Mouse (Mus musculus) myocyte (in vitro differentiated cells): ENCODE measurements around the gene Ttc21a.

Source experiments
- MYOG ChIP-seq, 3 experiments: IDR thresholded peaks; one replicate each; pipeline ENCODE4 v1.6.1; 2011; ENCODE audit warnings: control low read depth in 2 of 3, low read depth in 2 of 3, mild to moderate bottlenecking in 2 of 3; ENCODE audit not compliant: insufficient read length in 2 of 3, control insufficient read depth in 1 of 3, insufficient read depth in 1 of 3
- SRF ChIP-seq: IDR thresholded peaks from one replicate; pipeline ENCODE4 v1.6.1; 2011; ENCODE audit warnings: low read depth; ENCODE audit not compliant: control insufficient read depth, insufficient read length
- TCF12 ChIP-seq: IDR thresholded peaks from one replicate; pipeline ENCODE4 v1.6.1; 2011; ENCODE audit warnings: mild to moderate bottlenecking, control low read depth; ENCODE audit not compliant: poor library complexity, insufficient read depth, severe bottlenecking

DNA sequence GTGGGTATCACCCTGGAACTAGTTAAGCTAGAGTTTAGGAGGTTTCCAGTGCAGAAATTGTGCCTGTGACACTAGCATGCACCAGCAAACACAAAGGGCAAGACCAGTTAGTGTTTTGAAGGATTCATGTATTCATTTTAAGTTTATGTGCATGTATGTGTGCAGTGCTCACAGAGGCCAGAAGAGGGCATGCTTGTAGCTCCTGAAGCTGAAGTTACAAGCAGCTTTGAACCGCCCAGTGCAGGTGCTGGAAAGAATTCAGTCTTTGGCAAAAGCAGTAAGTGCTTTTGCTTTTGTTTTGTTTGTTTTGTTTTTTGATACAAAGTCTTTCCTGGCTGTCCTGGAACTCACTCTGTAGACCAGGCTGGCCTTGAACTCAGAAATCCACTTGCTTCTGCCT is 70.4 kb downstream of the Ttc21a start:
- no peak for TF ChIP-seq MYOG (IDR thresholded peaks at IDR 0.05; ENCODE audit: control insufficient read depth in 1 of 3, insufficient read depth in 1 of 3, insufficient read length in 2 of 3, low read depth in 2 of 3)
- no peak for TF ChIP-seq SRF
- TF ChIP-seq TCF12: no peak
